27 mouse cellular contexts compared by ENCODE assay signal in genomic region chr1:155835667-155836066, GRCm38 (mm10). TPM values are rescaled to one million over a fixed set of nuclear protein-coding genes. Genes with fewer than 3 reads are reported as not detected.
DNase-seq lines count a peak whose midpoint lies in the region; ATAC-seq lines count a peak whose summit lies in the region.
"Had no signal": no experiment of that assay in that cellular context is flagged by ENCODE, and none has a peak within 500 bp of the region (broad histone marks: within the 10 kb centered on the region; RNA-seq: fewer than 3 reads in every experiment).

No protein-coding gene starts in this region.

- peak overlapping the region; percentile 6 for H3K27ac ChIP-seq in liver, embryonic 11.5 days (ENCODE audit: low read depth, low read length)
- H3K27ac ChIP-seq in liver, embryonic 13.5 days, result peak overlapping the region; percentile 48
- no peak overlapping the region for H3K27ac ChIP-seq in liver, embryonic 16.5 days (ENCODE audit: low read length)
- H3K27ac ChIP-seq: forebrain, embryonic 10.5 days; forebrain, embryonic 13.5 days; heart, adult 2 months; heart, embryonic 10.5 days; heart, embryonic 13.5 days; hindbrain, embryonic 14.5 days had no signal

- no peak for DNase-seq in liver, embryonic 11.5 days (ENCODE audit: low spot score)
- DNase-seq in liver, result no peak
- DNase-seq in liver, embryonic 13.5 days, result peak; percentile 11
- DNase-seq in left cerebral cortex, adult 9 months (ENCODE audit: low spot score in 2 of 2), result no peak
- no peak for DNase-seq in adrenal gland, postnatal 25 days
- DNase-seq in lung, postnatal 14 days, result no peak
- DNase-seq: adrenal gland, adult 2 months; adrenal gland, postnatal 14 days; B cell, adult 2 months; cerebellum, adult 18-20 months; cerebellum, adult 9-10 months; cerebellum, postnatal 14 days; gastrocnemius, postnatal 10 days; gastrocnemius, postnatal 36 days; heart, adult 2 months; heart, postnatal 14 days; heart, postnatal 4 days had no signal

- H3K9me3 ChIP-seq in liver, embryonic 11.5 days (ENCODE audit: control insufficient read depth, low read length), result 0 out of 2 replicates have a peak, but pooled peaks cover 7% of the 10 kb centered on the region
- no peaks in the 10 kb centered on the region for H3K9me3 ChIP-seq in liver, embryonic 13.5 days (replicated peaks)
- no peaks in the 10 kb centered on the region for H3K9me3 ChIP-seq in liver, embryonic 16.5 days (replicated peaks; ENCODE audit: control insufficient read depth, low read length)
- H3K9me3 ChIP-seq: forebrain, embryonic 10.5 days; forebrain, embryonic 13.5 days; G1E; heart, embryonic 10.5 days; heart, embryonic 13.5 days had no signal

- H3K9ac ChIP-seq in liver, embryonic 11.5 days (ENCODE audit: low read depth, low read length), result no peak overlapping the region
- no peak overlapping the region for H3K9ac ChIP-seq in liver, embryonic 13.5 days
- no peak overlapping the region for H3K9ac ChIP-seq in liver, embryonic 16.5 days (ENCODE audit: low read depth, low read length)
- H3K9ac ChIP-seq: forebrain, embryonic 13.5 days; heart, embryonic 13.5 days; hindbrain, embryonic 14.5 days had no signal

- 31% methylated on average over 2 of the region's 2 CpGs for whole genome bisulfite sequencing in liver, embryonic 11.5 days
- 7% methylated on average over 2 of the region's 2 CpGs for WGBS in liver, embryonic 13.5 days (ENCODE audit: insufficient replicate concordance)
- 17% methylated on average over 2 of the region's 2 CpGs for WGBS in liver, embryonic 16.5 days (ENCODE audit: insufficient replicate concordance)

- peak overlapping the region; percentile 14; the same call in 1 of the 2 replicates for H3K4me2 ChIP-seq in liver, embryonic 11.5 days
- 0 out of 2 replicates have a peak overlapping the region, but pooled peaks have one; percentile 8 for H3K4me2 ChIP-seq in liver, embryonic 13.5 days
- H3K4me2 ChIP-seq in liver, embryonic 16.5 days (ENCODE audit: low read depth, low read length), result no peak overlapping the region
- H3K4me2 ChIP-seq: forebrain, embryonic 13.5 days; heart, embryonic 13.5 days; hindbrain, embryonic 14.5 days had no signal

- H3K27me3 ChIP-seq in liver, embryonic 11.5 days (replicated peaks; ENCODE audit: control insufficient read depth, insufficient read depth, low read length), result no peaks in the 10 kb centered on the region
- H3K27me3 ChIP-seq in liver, embryonic 13.5 days, result no peaks in the 10 kb centered on the region
- H3K27me3 ChIP-seq in liver, embryonic 16.5 days (ENCODE audit: control insufficient read depth, insufficient read depth, low read depth, low read length), result no peaks in the 10 kb centered on the region
- H3K27me3 ChIP-seq: CH12.LX; forebrain, embryonic 13.5 days; heart, embryonic 13.5 days had no signal

- ATAC-seq in liver, embryonic 11.5 days (replicated peaks; ENCODE audit: low FRiP score), result peak; percentile 87
- peak; percentile 92 for ATAC-seq in liver, embryonic 13.5 days (ENCODE audit: low read depth)
- peak; percentile 73 for ATAC-seq in liver, embryonic 16.5 days (ENCODE audit: low read depth)
- peak; percentile 55 for ATAC-seq in megakaryocyte-erythroid progenitor cell, adult 5-6 weeks (replicated peaks; ENCODE audit: low FRiP score, low TSS enrichment, poor library complexity, severe bottlenecking)
- ATAC-seq: forebrain, embryonic 13.5 days; forebrain, embryonic 16.5 days had no signal

- no peak overlapping the region for H3K4me3 ChIP-seq in liver, embryonic 11.5 days (ENCODE audit: low read depth, low read length)
- no peak overlapping the region for H3K4me3 ChIP-seq in liver, embryonic 13.5 days (replicated peaks)
- H3K4me3 ChIP-seq in liver, embryonic 16.5 days (ENCODE audit: low read depth, low read length), result no peak overlapping the region
- H3K4me3 ChIP-seq: forebrain, embryonic 10.5 days; forebrain, embryonic 13.5 days; heart, adult 2 months; heart, embryonic 10.5 days; heart, embryonic 13.5 days had no signal

- H3K4me1 ChIP-seq in liver, embryonic 11.5 days (replicated peaks; ENCODE audit: control insufficient read depth, insufficient read depth, low read length), result no peaks in the 10 kb centered on the region
- H3K4me1 ChIP-seq in liver, embryonic 13.5 days (replicated peaks), result peaks cover 17% of the 10 kb centered on the region
- no peaks in the 10 kb centered on the region for H3K4me1 ChIP-seq in liver, embryonic 16.5 days (ENCODE audit: control insufficient read depth, low read depth, low read length)
- H3K4me1 ChIP-seq: forebrain, embryonic 10.5 days; forebrain, embryonic 13.5 days; heart, embryonic 10.5 days; heart, embryonic 13.5 days had no signal

- no peaks in the 10 kb centered on the region for H3K36me3 ChIP-seq in liver, embryonic 11.5 days (ENCODE audit: control insufficient read depth, insufficient read depth, low read length)
- no peaks in the 10 kb centered on the region for H3K36me3 ChIP-seq in liver, embryonic 13.5 days
- H3K36me3 ChIP-seq in liver, embryonic 16.5 days (ENCODE audit: control insufficient read depth, insufficient read depth), result no peaks in the 10 kb centered on the region
- H3K36me3 ChIP-seq: forebrain, embryonic 10.5 days; G1E had no signal

RNA-seq across cellular contexts. Expression of gene Qsox1, which starts 23.0 kb away (rescaled TPM):
- polyA plus RNA-seq in liver, embryonic 11.5 days (2014; fragmentation: Nextera tagmentation; extraction: Ambion mirVana), result 22.4 and 26.3 TPM in 2 replicates
- 20.5 and 21.4 TPM in 2 replicates for polyA plus RNA-seq in liver, embryonic 13.5 days (2015; fragmentation: Nextera tagmentation; extraction: Ambion mirVana)
- 42.8 and 51.2 TPM in 2 replicates for polyA plus RNA-seq in liver, embryonic 16.5 days (2015; fragmentation: Nextera tagmentation; extraction: Ambion mirVana)
- 16.5 and 16.6 TPM in 2 replicates for total RNA-seq in megakaryocyte-erythroid progenitor cell, adult 5-6 weeks (2014; fragmentation: Nextera tagmentation)
- 22.4 and 32.0 TPM in 2 replicates for total RNA-seq in megakaryocyte-erythroid progenitor cell, adult 5-6 weeks (2017)
- total RNA-seq in adrenal gland, postnatal 25 days (2021), result 48.4 and 48.8 TPM in 2 replicates
